Mouse (Mus musculus) hindbrain, postnatal 0 days (tissue): ENCODE measurements around the gene Ppp1ca. TPM values are rescaled to one million over a fixed set of nuclear protein-coding genes. Genes with fewer than 3 reads are reported as not detected.

ENCODE experiments used
- ATAC-seq: fragments of 200-750 bp; cut with Nextera tagmentation; 2 replicates; pipeline ENCODE4 v1.8.0; 2017; ENCODE audit warnings: mild to moderate bottlenecking, moderate TSS enrichment, moderate library complexity
- DNase-seq: peaks from one replicate; pipeline ENCODE4 v3.0.0-alpha.2; 2015; ENCODE audit warnings: low spot score
- H3K27ac ChIP-seq: fragments of 300-500 bp; sonication (generic); 2 replicates; pipeline ENCODE4 v1.5.1; 2014; ENCODE audit warnings: mild to moderate bottlenecking
- H3K27me3 ChIP-seq: fragments of 300-500 bp; sonication (generic); 2 replicates; pipeline ENCODE4 v1.6.1; 2014; ENCODE audit warnings: low read length, mixed read lengths; ENCODE audit not compliant: insufficient read depth
- H3K36me3 ChIP-seq: fragments of 300-500 bp; sonication (generic); 2 replicates; pipeline ENCODE4 v1.6.1; 2014; ENCODE audit warnings: low read length, mixed read lengths; ENCODE audit not compliant: insufficient read depth
- H3K4me1 ChIP-seq: fragments of 300-500 bp; sonication (generic); 2 replicates; pipeline ENCODE4 v1.6.1; 2014; ENCODE audit warnings: antibody characterized with exemption, low read length, mixed read lengths; ENCODE audit not compliant: insufficient read depth
- H3K4me2 ChIP-seq: fragments of 300-500 bp; sonication (generic); 2 replicates; pipeline ENCODE4 v1.6.1; 2014; ENCODE audit warnings: low read depth, mild to moderate bottlenecking, low read length, moderate library complexity, mixed read lengths
- H3K4me3 ChIP-seq: fragments of 300-500 bp; sonication (generic); 2 replicates; pipeline ENCODE4 v1.5.1; 2014; ENCODE audit warnings: low read length
- H3K9ac ChIP-seq: fragments of 300-500 bp; sonication (generic); replicated peaks from 2 replicates; pipeline ENCODE4 v1.6.1; 2014; ENCODE audit warnings: mild to moderate bottlenecking, low read length, moderate library complexity, mixed read lengths
- H3K9me3 ChIP-seq: fragments of 300-500 bp; sonication (generic); 2 replicates; pipeline ENCODE4 v1.6.1; 2016; ENCODE audit warnings: low read length, mixed read lengths
- CTCF ChIP-seq: IDR thresholded peaks from 2 replicates; pipeline ENCODE4 v1.5.1; 2016; ENCODE audit warnings: antibody characterized with exemption, control low read depth, low read depth
- WGBS: fragments of 180-500 bp; shearing (Covaris S2); extraction: QIAGEN DNeasy Blood & Tissue Kit; methylation state at CpG from one replicate; pipeline ENCODE4 v1.1.7; 2014; 5-methylcytosine and 5-hydroxymethylcytosine counted together
- polyA plus RNA-seq: library from polyadenylated mRNA; unstranded; fragments of >200 nt; fragmentation: Nextera tagmentation; extraction: Ambion mirVana; gene quantifications from 2 replicates; pipeline ENCODE4 v1.2.1, GENCODE M21; 2015
- total RNA-seq: library from RNA; depleted of rRNA; stranded (reverse); fragments of >200 nt; gene quantifications from 2 replicates; pipeline ENCODE4 v1.2.3, GENCODE M21; 2014

Gene Ppp1ca
- total and polyA plus RNA-seq, 2 experiments from 2014 or later, result 564 to 597 TPM

DNA sequence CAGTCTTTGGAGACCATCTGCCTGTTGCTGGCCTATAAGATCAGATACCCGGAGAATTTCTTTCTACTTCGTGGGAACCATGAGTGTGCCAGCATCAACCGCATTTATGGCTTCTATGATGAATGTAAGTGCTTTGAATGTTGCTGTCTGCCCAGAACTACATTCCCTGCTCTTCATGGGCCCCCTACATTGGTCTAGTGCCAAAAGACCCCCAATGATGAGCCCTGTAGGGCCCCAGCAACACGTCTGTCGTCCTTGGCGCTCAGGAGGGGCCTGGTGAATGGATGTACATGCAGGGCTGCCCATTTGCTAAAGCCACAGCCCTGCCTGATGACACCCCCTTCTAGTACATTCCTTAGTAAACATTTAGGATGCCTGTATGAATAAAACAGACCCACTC is 1.3 kb downstream of the Ppp1ca start:
- DNase-seq, result no peak
- Histone ChIP-seq H3K36me3 (peaks cover 26% of the 10 kb centered on the region; the same call in 1 of the 2 replicates), H3K4me2 (peak overlapping the region; percentile 82), H3K4me3 (peak overlapping the region; percentile 93), H3K9me3 (no peaks in the 10 kb centered on the region), H3K9ac (peak overlapping the region; percentile 99), H3K4me1 (peaks cover 10% of the 10 kb centered on the region), H3K27me3 (no peaks in the 10 kb centered on the region), H3K27ac (peak overlapping the region; percentile 94; the same call in 1 of the 2 replicates)
- TF ChIP-seq CTCF, result no peak
- ATAC-seq, result no peak
- WGBS, result 41% methylated on average over 6 of the region's 6 CpGs

- Histone ChIP-seq H3K9ac (no peak overlapping the region), H3K9me3 (no peaks in the 10 kb centered on the region), H3K27me3 (no peaks in the 10 kb centered on the region), H3K27ac (peak overlapping the region; percentile 45; the same call in 1 of the 2 replicates), H3K4me3 (no peak overlapping the region), H3K4me2 (no peak overlapping the region), H3K4me1 (peaks cover 10% of the 10 kb centered on the region), H3K36me3 (peaks cover 26% of the 10 kb centered on the region; the same call in 1 of the 2 replicates)
- DNase-seq (no peak), ATAC-seq (no peak)
- 78% methylated on average over 8 of the region's 8 CpGs for WGBS
- TF ChIP-seq CTCF, result no peak
These were observed 2.3 kb downstream of the Ppp1ca start for GRCm38 (mm10) chr19:4194021-4194724.

DNA sequence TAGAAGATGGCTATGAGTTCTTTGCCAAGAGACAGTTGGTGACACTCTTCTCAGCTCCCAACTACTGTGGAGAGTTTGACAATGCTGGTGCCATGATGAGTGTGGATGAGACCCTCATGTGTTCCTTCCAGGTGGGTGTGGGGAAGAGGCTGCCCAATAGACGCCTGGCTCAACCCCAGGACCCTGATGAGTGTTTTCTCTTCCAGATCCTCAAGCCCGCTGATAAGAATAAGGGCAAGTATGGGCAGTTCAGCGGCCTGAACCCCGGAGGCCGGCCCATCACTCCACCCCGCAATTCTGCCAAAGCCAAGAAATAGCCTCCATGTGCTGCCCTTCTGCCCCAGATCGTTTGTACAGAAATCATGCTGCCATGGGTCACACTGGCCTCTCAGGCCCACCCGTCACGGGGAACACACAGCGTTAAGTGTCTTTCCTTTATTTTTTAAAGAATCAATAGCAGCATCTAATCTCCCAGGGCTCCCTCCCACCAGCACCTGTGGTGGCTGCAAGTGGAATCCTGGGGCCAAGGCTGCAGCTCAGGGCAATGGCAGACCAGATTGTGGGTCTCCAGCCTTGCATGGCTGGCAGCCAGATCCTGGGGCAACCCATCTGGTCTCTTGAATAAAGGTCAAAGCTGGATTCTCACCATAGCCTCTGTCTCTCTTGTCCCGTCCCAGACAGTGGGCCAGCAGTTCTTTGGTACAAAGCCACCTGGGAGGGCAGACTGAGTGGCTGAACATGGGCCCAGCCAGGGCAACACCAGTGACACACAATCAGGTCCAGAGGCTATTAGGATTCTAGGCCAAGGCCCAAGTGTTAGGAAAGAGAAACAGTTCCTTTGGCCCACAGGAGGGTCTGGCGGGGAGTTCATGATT is 3.1 kb downstream of the Ppp1ca start:
- DNase-seq, result peak; percentile 80
- Histone ChIP-seq H3K27me3 (no peaks in the 10 kb centered on the region), H3K9ac (no peak overlapping the region), H3K9me3 (no peaks in the 10 kb centered on the region), H3K27ac (peak overlapping the region; percentile 45; the same call in 1 of the 2 replicates), H3K36me3 (peaks cover 29% of the 10 kb centered on the region; the same call in 1 of the 2 replicates), H3K4me2 (no peak overlapping the region), H3K4me1 (peaks cover 10% of the 10 kb centered on the region), H3K4me3 (no peak overlapping the region)
- 0 out of 2 replicates have a peak, but pooled peaks have one; percentile 4 for ATAC-seq
- TF ChIP-seq CTCF, result no peak
- 54% methylated on average over 12 of the region's 12 CpGs for WGBS

GRCm38 (mm10) chr19:4196048-4196447 is 4.2 kb downstream of the Ppp1ca start:
- ATAC-seq (no peak), DNase-seq (no peak)
- no peak overlapping the region for H3K4me2 ChIP-seq
- H3K9ac ChIP-seq, result no peak overlapping the region
- 64% methylated on average over 2 of the region's 2 CpGs for WGBS
- no peak for TF ChIP-seq CTCF
- peaks cover 18% of the 10 kb centered on the region for H3K4me1 ChIP-seq
- H3K9me3 ChIP-seq, result no peaks in the 10 kb centered on the region
- H3K27ac ChIP-seq, result peak overlapping the region; percentile 45; the same call in 1 of the 2 replicates
- no peak overlapping the region for H3K4me3 ChIP-seq
- no peaks in the 10 kb centered on the region for H3K27me3 ChIP-seq
- peaks cover 29% of the 10 kb centered on the region; the same call in 1 of the 2 replicates for H3K36me3 ChIP-seq

- Histone ChIP-seq H3K9me3 (no peaks in the 10 kb centered on the region), H3K27ac (no peak overlapping the region), H3K4me2 (no peak overlapping the region), H3K36me3 (peaks cover 29% of the 10 kb centered on the region; the same call in 1 of the 2 replicates), H3K27me3 (no peaks in the 10 kb centered on the region), H3K4me1 (peaks cover 18% of the 10 kb centered on the region), H3K9ac (no peak overlapping the region), H3K4me3 (no peak overlapping the region)
- no peak for DNase-seq
- no peak for TF ChIP-seq CTCF
- 43% methylated on average over 5 of the region's 5 CpGs for WGBS
- ATAC-seq, result no peak
These were observed 4.7 kb downstream of the Ppp1ca start for GRCm38 (mm10) chr19:4196548-4196947.

DNA sequence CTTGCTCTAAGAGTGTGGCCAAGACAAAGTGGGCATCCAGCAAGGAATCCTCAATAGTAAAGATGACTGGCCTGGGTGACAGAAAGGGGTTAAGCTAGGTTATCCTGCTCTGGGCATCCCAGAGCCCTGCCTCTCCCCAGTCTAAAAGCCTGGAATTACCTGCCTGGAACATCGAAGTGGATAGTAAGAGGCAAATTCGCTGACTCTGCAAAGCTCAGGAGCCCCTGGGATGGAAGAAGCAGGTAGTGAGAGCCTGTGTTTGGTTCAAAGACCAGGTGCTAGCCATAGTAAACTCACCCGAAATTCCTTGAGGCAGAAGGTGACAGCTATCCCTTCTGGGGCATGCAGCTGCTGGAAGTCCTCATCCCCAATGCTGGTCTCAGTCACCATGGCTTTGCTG is 5.3 kb downstream of the Ppp1ca start:
- WGBS, result 77% methylated on average over 3 of the region's 3 CpGs
- ATAC-seq (no peak), DNase-seq (no peak)
- Histone ChIP-seq H3K4me3 (no peak overlapping the region), H3K9me3 (no peaks in the 10 kb centered on the region), H3K27me3 (no peaks in the 10 kb centered on the region), H3K27ac (no peak overlapping the region), H3K9ac (no peak overlapping the region), H3K4me1 (peaks cover 21% of the 10 kb centered on the region), H3K4me2 (no peak overlapping the region), H3K36me3 (peaks cover 29% of the 10 kb centered on the region; the same call in 1 of the 2 replicates)
- no peak for TF ChIP-seq CTCF
